Mouse (Mus musculus): ENCODE data around the gene Lef1.

- no peak for TF ChIP-seq CHD2 (IDR thresholded peaks at IDR 0.05; ENCODE audit: low read depth, low read length)
- TF ChIP-seq MAFK (IDR thresholded peaks at IDR 0.05; ENCODE audit: insufficient read depth, low read depth, low read length), result no peak
- TF ChIP-seq ZNF384 (IDR thresholded peaks at IDR 0.05; ENCODE audit: low read depth, low read length), result no peak
- TF ChIP-seq ZC3H11A (IDR thresholded peaks at IDR 0.05; ENCODE audit: borderline replicate concordance, low read depth, low read length), result no peak
- no peak for TF ChIP-seq HCFC1 (IDR thresholded peaks at IDR 0.05; ENCODE audit: borderline replicate concordance, insufficient read depth, low read length)
Measured at GRCm38 (mm10) chr3:131125873-131126272, 15.6 kb downstream of the Lef1 start.

Data from ES-E14 (cell line).